Mouse (Mus musculus): Measurements from ENCODE around the gene Fam122a.

The Fam122a gene

DNA sequence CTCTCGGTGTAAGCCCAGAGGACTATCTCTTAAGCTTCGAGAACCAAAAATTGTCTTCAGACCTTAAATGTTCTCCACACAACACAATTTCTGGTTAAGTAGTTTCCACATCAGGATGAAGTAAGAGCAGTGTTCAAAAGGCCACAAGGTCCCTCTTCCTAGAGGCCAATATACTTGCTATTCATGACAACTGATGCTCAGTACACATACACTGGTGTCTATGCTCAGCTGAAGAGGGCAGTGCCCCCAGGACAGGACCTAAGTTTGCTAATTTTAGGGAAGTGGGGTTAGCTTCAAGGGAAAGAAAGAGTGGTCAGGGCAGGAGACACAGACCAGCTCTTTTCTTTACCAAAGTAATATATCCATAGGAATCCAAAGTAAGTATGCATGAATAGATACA is 45.8 kb downstream of the Fam122a start:
- no peak for DNase-seq (ENCODE audit: low spot score in 2 of 2)

DNA sequence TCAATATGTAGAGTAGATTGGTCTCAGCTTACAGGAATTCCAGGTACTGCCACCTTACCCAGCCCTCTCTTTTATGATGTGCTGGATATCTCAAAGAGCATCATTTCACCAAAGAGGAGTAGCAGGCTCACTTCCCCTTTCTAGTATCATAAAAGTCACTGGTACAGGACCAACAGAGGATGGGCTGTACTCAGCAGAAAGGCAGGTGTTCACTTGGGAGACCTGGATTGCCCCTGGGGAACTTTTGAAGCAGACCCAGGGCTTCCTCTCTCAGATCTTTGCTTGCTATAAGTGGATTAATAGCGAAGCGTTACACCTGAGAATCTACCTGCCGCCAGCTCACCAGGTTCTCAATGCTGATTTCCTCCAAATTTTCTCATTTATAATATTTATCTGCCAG is 49.1 kb downstream of the Fam122a start:
- no peak for DNase-seq (ENCODE audit: low spot score in 2 of 2)

DNA sequence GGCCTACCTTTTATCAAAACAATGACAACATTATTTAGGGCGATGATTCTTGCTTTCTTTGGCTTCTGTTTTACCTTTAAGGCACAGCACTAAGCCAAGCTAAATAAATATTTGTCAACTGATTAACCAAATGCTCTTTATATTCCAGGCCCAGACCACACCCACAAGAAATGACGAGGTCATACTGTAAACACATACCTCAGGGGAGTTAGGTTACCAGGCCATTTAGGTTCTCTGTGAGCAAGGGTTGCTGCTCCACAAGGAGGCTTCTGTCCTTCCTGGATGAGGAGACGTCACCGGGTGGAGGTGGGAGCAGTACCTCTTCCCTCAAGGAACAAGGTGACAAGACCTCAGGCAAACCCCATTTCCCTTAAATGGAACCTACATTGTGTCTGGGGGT is 49.9 kb downstream of the Fam122a start:
- no peak for DNase-seq (ENCODE audit: low spot score in 2 of 2)

DNA sequence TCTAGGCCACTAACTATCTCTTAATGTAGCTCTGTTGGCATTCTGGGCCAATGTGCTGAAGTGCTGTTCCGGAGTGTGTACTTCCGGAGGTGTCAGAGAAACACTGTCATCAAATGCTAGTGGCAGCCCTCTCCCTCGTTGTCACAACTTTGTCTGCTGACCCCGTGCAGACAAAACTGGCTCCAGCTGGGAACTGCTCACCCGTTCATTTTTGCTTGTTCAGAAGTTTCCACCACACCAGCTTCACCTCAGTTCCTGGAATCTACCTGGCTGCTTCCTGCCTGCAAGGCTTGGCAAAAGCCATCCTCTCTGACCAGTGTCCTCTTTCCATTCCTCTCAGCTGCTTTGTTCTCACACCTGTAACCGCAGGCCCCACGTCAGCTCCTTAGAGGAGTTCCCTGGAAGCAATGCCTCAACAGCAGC is 50.4 kb downstream of the Fam122a start:
- DNase-seq (ENCODE audit: low spot score in 2 of 2) = no peak

Data from frontal cortex, postnatal 10 days (tissue).